9 mouse cellular contexts compared by ENCODE assay signal in the genomic region with DNA sequence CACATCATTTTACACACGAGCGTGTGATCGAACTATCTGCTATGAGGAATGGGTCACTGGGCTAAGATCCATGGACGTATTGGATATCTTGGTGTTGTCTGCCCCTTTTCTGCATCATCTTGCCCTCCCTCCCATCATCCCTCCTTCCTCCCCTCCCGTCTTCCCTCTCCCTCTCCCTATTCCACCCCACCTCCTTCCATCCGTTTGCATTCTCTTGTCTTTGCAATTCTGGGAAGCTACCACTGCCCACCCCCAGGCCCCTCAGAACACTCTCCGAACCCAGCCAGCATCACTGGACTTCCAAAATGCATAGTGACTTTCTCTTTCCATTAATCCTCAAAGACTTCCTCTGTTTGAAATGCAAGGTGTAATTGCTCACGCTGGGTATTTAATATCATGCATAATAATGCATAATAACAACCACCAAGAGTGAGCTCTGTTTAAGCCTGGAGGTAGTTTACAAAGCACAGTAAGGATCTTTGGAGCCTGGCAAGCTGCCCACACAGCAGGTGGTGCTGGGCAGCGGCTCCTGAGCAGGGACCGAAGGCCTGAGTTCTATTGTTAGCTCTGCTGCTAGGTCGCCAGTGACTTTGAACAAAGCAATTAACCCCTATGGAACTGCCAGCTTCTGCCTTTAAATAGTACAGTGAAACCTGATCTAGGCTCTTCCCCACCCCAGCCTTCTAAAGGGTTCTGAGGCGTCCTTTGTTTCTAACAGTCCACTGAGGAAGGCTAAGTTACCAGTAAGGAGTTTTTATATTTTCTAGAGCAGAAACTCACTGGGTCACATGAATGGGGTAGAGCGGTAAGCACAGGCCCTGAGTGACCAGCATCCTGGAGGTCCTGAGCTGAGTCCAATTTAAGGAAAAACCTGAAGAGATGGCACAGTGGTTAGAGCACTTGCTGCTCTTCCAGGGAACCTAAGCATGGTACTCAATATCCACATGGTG. TPM values are rescaled to one million over a fixed set of nuclear protein-coding genes. Genes with fewer than 3 reads are reported as not detected.
DNase-seq lines count a peak whose midpoint lies in the region; ATAC-seq lines count a peak whose summit lies in the region.
"Had no signal": no experiment of that assay in that cellular context is flagged by ENCODE, and none has a peak within 500 bp of the region (broad histone marks: within the 10 kb centered on the region; RNA-seq: fewer than 3 reads in every experiment).

No protein-coding gene starts in this region.

- 26% methylated on average over 13 of the region's 13 CpGs for WGBS in midbrain, embryonic 13.5 days

- H3K4me3 ChIP-seq in midbrain, embryonic 13.5 days (replicated peaks): no peak overlapping the region

- 0 out of 2 replicates have a peak overlapping the region, but pooled peaks have one; percentile 8 for H3K4me2 ChIP-seq in midbrain, embryonic 13.5 days (replicated peaks)

- H3K4me1 ChIP-seq in midbrain, embryonic 13.5 days (replicated peaks): peaks cover 26% of the 10 kb centered on the region

- no peaks in the 10 kb centered on the region for H3K27me3 ChIP-seq in midbrain, embryonic 13.5 days

- no peaks in the 10 kb centered on the region for H3K9me3 ChIP-seq in midbrain, embryonic 13.5 days

- DNase-seq in MN1 (ENCODE audit: low spot score): peak; percentile 52
- peak; percentile 70 for DNase-seq in cerebellum, adult 8-10 months
- DNase-seq in heart, adult 9 months (ENCODE audit: low spot score in 2 of 2): peak; percentile 25 to 48
- DNase-seq in kidney, adult 9 months: peak; percentile 88
- no peak for DNase-seq in urinary bladder, adult 2 months (ENCODE audit: low spot score)
- no peak for DNase-seq in frontal cortex, postnatal 25 days (ENCODE audit: low spot score in 2 of 2)

- ATAC-seq in midbrain, embryonic 13.5 days: peak; percentile 89
- no peak for ATAC-seq in megakaryocyte progenitor cell, adult 5-6 weeks (replicated peaks; ENCODE audit: poor library complexity)

- H3K27ac ChIP-seq in midbrain, embryonic 13.5 days: peak overlapping the region; percentile 63
- H3K27ac ChIP-seq: macrophage had no signal

- no peaks in the 10 kb centered on the region for H3K36me3 ChIP-seq in midbrain, embryonic 13.5 days

- no peak overlapping the region for H3K9ac ChIP-seq in midbrain, embryonic 13.5 days (replicated peaks)

RNA-seq across cellular contexts. Expression of a gene that starts 10.9 kb away (rescaled TPM):
- polyA plus RNA-seq in midbrain, embryonic 13.5 days (2015; fragmentation: Nextera tagmentation; extraction: Ambion mirVana): 12.0 and 12.2 TPM in 2 replicates
- polyA plus RNA-seq in urinary bladder, adult 2 months (2012; rRNA removed): 3.7 and 4.1 TPM in 2 replicates
- total RNA-seq in megakaryocyte progenitor cell, adult 5-6 weeks (2015): 0.32 TPM in 1 of 2 replicates, not detected in the other
- not detected in 2 replicates for total RNA-seq in megakaryocyte progenitor cell, adult 5-6 weeks (2017)

RNA-seq across cellular contexts. Expression of a gene that starts 15.8 kb away (rescaled TPM):
- 41.6 and 46.4 TPM in 2 replicates for polyA plus RNA-seq in midbrain, embryonic 13.5 days (2015; fragmentation: Nextera tagmentation; extraction: Ambion mirVana)
- polyA plus RNA-seq in urinary bladder, adult 2 months (2012; rRNA removed): 16.7 and 20.2 TPM in 2 replicates
- 79.6 and 82.5 TPM in 2 replicates for total RNA-seq in megakaryocyte progenitor cell, adult 5-6 weeks (2015)
- 77.6 and 99.3 TPM in 2 replicates for total RNA-seq in megakaryocyte progenitor cell, adult 5-6 weeks (2017)

RNA-seq across cellular contexts. Expression of a gene that starts 35.9 kb away (rescaled TPM):
- 61.6 and 64.2 TPM in 2 replicates for polyA plus RNA-seq in midbrain, embryonic 13.5 days (2015; fragmentation: Nextera tagmentation; extraction: Ambion mirVana)
- 39.9 and 46.6 TPM in 2 replicates for polyA plus RNA-seq in urinary bladder, adult 2 months (2012; rRNA removed)
- total RNA-seq in megakaryocyte progenitor cell, adult 5-6 weeks (2015): 46.4 and 46.7 TPM in 2 replicates
- total RNA-seq in megakaryocyte progenitor cell, adult 5-6 weeks (2017): 54.4 and 56.5 TPM in 2 replicates

Comparison
In these comparisons a context has a peak if more than half of its experiments do, and no peak if none do; other contexts are left out.
1. DNase-seq: peak in MN1 (single experiment), cerebellum, adult 8-10 months (single experiment), heart, adult 9 months (2 of 2) and kidney, adult 9 months (single experiment); none in urinary bladder, adult 2 months (single experiment) and frontal cortex, postnatal 25 days (0 of 2).